Mouse (Mus musculus) central nervous system, embryonic 18 days (tissue): Measurements from ENCODE around the gene Skp1a. TPM values are rescaled to one million over a fixed set of nuclear protein-coding genes. Genes with fewer than 3 reads are reported as not detected.

Source experiments
- polyA plus RNA-seq: library from polyadenylated mRNA; depleted of rRNA; stranded (reverse); fragments of >200 nt; gene quantifications from 2 replicates; pipeline ENCODE4 v1.2.3, GENCODE M21; 2012; rRNA removed

Gene Skp1a
- polyA plus RNA-seq, result 327 and 336 TPM in 2 replicates

GRCm38 (mm10) chr11:52231606-52232541 is at the start of gene Skp1a:
Gene Skp1a, plus strand, starts transcription at chr11:52231995.

GRCm38 (mm10) chr11:52213887-52214286 is 17.9 kb upstream of the Skp1a start, which contains the start of gene Olfr1371:
Gene Olfr1371, minus strand, starts transcription at chr11:52213987.

GRCm38 (mm10) chr11:52282774-52283595 is 51.2 kb downstream of the Skp1a start, which contains the start of gene Tcf7:
Gene Tcf7, minus strand, starts transcription at chr11:52283014.

Other genes starting within 250 kb of the Skp1a start
- 235 and 244 TPM in 2 replicates for gene Ube2b, start 231.2 kb upstream of the Skp1a start, polyA plus RNA-seq
- 21.0 and 22.6 TPM in 2 replicates for gene Cdkl3, start 227.8 kb upstream of the Skp1a start, polyA plus RNA-seq
- gene Ppp2ca, start 133.3 kb upstream of the Skp1a start, polyA plus RNA-seq, result 120 and 123 TPM in 2 replicates
- not detected in 2 replicates for gene Olfr1373, start 86.5 kb upstream of the Skp1a start, polyA plus RNA-seq
- gene Olfr1371, start 18.0 kb upstream of the Skp1a start, polyA plus RNA-seq, result not detected in 2 replicates
- gene Tcf7, start 51.0 kb downstream of the Skp1a start, polyA plus RNA-seq, result 6.5 and 7.3 TPM in 2 replicates
- gene Vdac1, start 128.9 kb downstream of the Skp1a start, polyA plus RNA-seq, result 233 and 238 TPM in 2 replicates
- 84.7 and 89.1 TPM in 2 replicates for gene 9530068E07Rik, start 164.4 kb downstream of the Skp1a start, polyA plus RNA-seq